Mouse (Mus musculus) MEL (cell line): ENCODE results near the gene Pi4kb. TPM values are rescaled to one million over a fixed set of nuclear protein-coding genes. Genes with fewer than 3 reads are reported as not detected.
A peak's percentile ranks its signal among the peaks of the same experiment; 100 is the strongest.

Experiments used
- DNase-seq: peaks from one replicate; pipeline ENCODE4 v3.0.0; 2011; ENCODE audit warnings: low read depth, low spot score
- H3K27ac ChIP-seq: 2 replicates; pipeline ENCODE4 v1.5.1; 2012; ENCODE audit warnings: low read depth, mild to moderate bottlenecking, control low read depth, low read length, moderate library complexity; ENCODE audit not compliant: control insufficient read depth
- H3K27me3 ChIP-seq, 2 experiments: fragments of 150-350 bp in 1 of 2; sonication (generic) in 1 of 2; 2 replicates each; pipeline ENCODE4 v1.6.1; 2012; ENCODE audit warnings: low read length in 2 of 2, mild to moderate bottlenecking in 2 of 2, improper control_type of control experiment in 1 of 2, moderate library complexity in 1 of 2; ENCODE audit not compliant: insufficient read depth in 2 of 2, control insufficient read depth in 1 of 2
- H3K36me3 ChIP-seq, 2 experiments: 2 replicates each; pipeline ENCODE4 v1.6.1; 2012 to 2014; ENCODE audit warnings: low read length in 2 of 2, improper control_type of control experiment in 1 of 2, inconsistent platforms in 1 of 2, mild to moderate bottlenecking in 1 of 2; ENCODE audit not compliant: insufficient read depth in 2 of 2, control insufficient read depth in 1 of 2
- H3K4me1 ChIP-seq, 2 experiments: fragments of 150-350 bp in 1 of 2; sonication (generic) in 1 of 2; 2 replicates each; pipeline ENCODE4 v1.6.1; 2012; ENCODE audit warnings: low read length in 2 of 2, improper control_type of control experiment in 1 of 2, mild to moderate bottlenecking in 1 of 2; ENCODE audit not compliant: insufficient read depth in 2 of 2, control insufficient read depth in 1 of 2
- H3K4me3 ChIP-seq, 2 experiments: fragments of 150-350 bp in 1 of 2; sonication (generic) in 1 of 2; 2 replicates each; pipeline ENCODE4 v1.5.1; 2012; ENCODE audit warnings: low read depth in 2 of 2, low read length in 2 of 2, mild to moderate bottlenecking in 2 of 2, moderate library complexity in 2 of 2, control low read depth in 1 of 2, improper control_type of control experiment in 1 of 2; ENCODE audit not compliant: control insufficient read depth in 1 of 2, insufficient read depth in 1 of 2
- H3K79me2 ChIP-seq: 2 replicates; pipeline ENCODE4 v1.6.1; 2012; ENCODE audit warnings: mild to moderate bottlenecking, low read length, moderate library complexity; ENCODE audit not compliant: control insufficient read depth, poor library complexity, insufficient read depth
- H3K9ac ChIP-seq: 2 replicates; pipeline ENCODE4 v1.6.1; 2012; ENCODE audit warnings: low read depth, mild to moderate bottlenecking, control low read depth, low read length, moderate library complexity; ENCODE audit not compliant: control insufficient read depth, poor library complexity, severe bottlenecking
- H3K9me3 ChIP-seq: fragments of 150-350 bp; sonication (generic); replicated peaks from 2 replicates; pipeline ENCODE4 v1.6.1; 2012; ENCODE audit warnings: mild to moderate bottlenecking, low read length, improper control_type of control experiment, moderate library complexity; ENCODE audit not compliant: insufficient read depth
- CHD1 ChIP-seq: IDR thresholded peaks from 2 replicates; pipeline ENCODE4 v1.6.1; 2012; ENCODE audit warnings: low read depth, mild to moderate bottlenecking, inconsistent platforms, low read length, improper control_type of control experiment
- CHD2 ChIP-seq: IDR thresholded peaks from 2 replicates; pipeline ENCODE4 v1.6.1; 2011; ENCODE audit warnings: low read length, improper control_type of control experiment
- CTCF ChIP-seq, 3 experiments: IDR thresholded peaks in 2 of 3; conservative IDR thresholded peaks in 1 of 3; 2 replicates each; pipeline ENCODE4 v1.5.1; 2011 to 2012; ENCODE audit warnings: low read length in 3 of 3, low read depth in 2 of 3, mild to moderate bottlenecking in 2 of 3, improper control_type of control experiment in 1 of 3, inconsistent platforms in 1 of 3, mixed read lengths in 1 of 3, moderate library complexity in 1 of 3; ENCODE audit not compliant: control insufficient read depth in 1 of 3, insufficient read depth in 1 of 3, poor library complexity in 1 of 3, severe bottlenecking in 1 of 3
- E2F4 ChIP-seq: IDR thresholded peaks from 2 replicates; pipeline ENCODE4 v1.6.1; 2011; ENCODE audit warnings: low read depth, low read length, improper control_type of control experiment, borderline replicate concordance
- ELF1 ChIP-seq: IDR thresholded peaks from 2 replicates; pipeline ENCODE4 v1.6.1; 2014; ENCODE audit warnings: low read depth, mild to moderate bottlenecking, inconsistent platforms, low read length, improper control_type of control experiment, moderate library complexity
- ETS1 ChIP-seq: IDR thresholded peaks from 2 replicates; pipeline ENCODE4 v1.6.1; 2012; ENCODE audit warnings: low read depth, mild to moderate bottlenecking, inconsistent platforms, low read length, improper control_type of control experiment, moderate library complexity
- GABPA ChIP-seq: IDR thresholded peaks from 2 replicates; pipeline ENCODE4 v1.6.1; 2012; ENCODE audit warnings: low read depth, mild to moderate bottlenecking, inconsistent platforms, low read length, improper control_type of control experiment, moderate library complexity
- GATA1 ChIP-seq: IDR thresholded peaks from 2 replicates; pipeline ENCODE4 v1.6.1; 2011; ENCODE audit warnings: low read depth, low read length, improper control_type of control experiment
- MAX ChIP-seq: IDR thresholded peaks from 2 replicates; pipeline ENCODE4 v1.6.1; 2011; ENCODE audit warnings: low read length, improper control_type of control experiment
- MAZ ChIP-seq: IDR thresholded peaks from 2 replicates; pipeline ENCODE4 v1.6.1; 2012; ENCODE audit warnings: low read depth, mild to moderate bottlenecking, inconsistent platforms, low read length, improper control_type of control experiment
- MEF2A ChIP-seq: IDR thresholded peaks from 2 replicates; pipeline ENCODE4 v1.6.1; 2014; ENCODE audit warnings: low read depth, mild to moderate bottlenecking, inconsistent platforms, low read length, improper control_type of control experiment; ENCODE audit not compliant: poor library complexity, insufficient replicate concordance, severe bottlenecking; ENCODE audit errors: extremely low read depth
- MXI1 ChIP-seq: IDR thresholded peaks from 2 replicates; pipeline ENCODE4 v1.6.1; 2011; ENCODE audit warnings: mild to moderate bottlenecking, low read depth, low read length, improper control_type of control experiment
- MYB ChIP-seq: IDR thresholded peaks from 2 replicates; pipeline ENCODE4 v1.6.1; 2011; ENCODE audit warnings: mild to moderate bottlenecking, low read depth, low read length, improper control_type of control experiment
- NELFE ChIP-seq: IDR thresholded peaks from 2 replicates; pipeline ENCODE4 v1.6.1; 2011; ENCODE audit warnings: low read depth, low read length, improper control_type of control experiment
- NRF1 ChIP-seq: IDR thresholded peaks from 2 replicates; pipeline ENCODE4 v1.6.1; 2014; ENCODE audit warnings: low read depth, mild to moderate bottlenecking, inconsistent platforms, low read length, improper control_type of control experiment, moderate library complexity; ENCODE audit not compliant: poor library complexity, insufficient read depth, severe bottlenecking
- POLR2A ChIP-seq, 2 experiments: IDR thresholded peaks; 2 replicates each; pipeline ENCODE4 v1.6.1; 2011 to 2012; ENCODE audit warnings: low read length in 2 of 2, mild to moderate bottlenecking in 2 of 2, control low read depth in 1 of 2, improper control_type of control experiment in 1 of 2, low read depth in 1 of 2, moderate library complexity in 1 of 2; ENCODE audit not compliant: control insufficient read depth in 1 of 2, insufficient read depth in 1 of 2, poor library complexity in 1 of 2
- POLR2AphosphoS5 ChIP-seq: IDR thresholded peaks from 2 replicates; pipeline ENCODE4 v1.6.1; 2012; ENCODE audit warnings: low read depth, borderline replicate concordance, mild to moderate bottlenecking, inconsistent platforms, low read length, moderate library complexity, mixed read lengths
- RAD21 ChIP-seq: IDR thresholded peaks from 2 replicates; pipeline ENCODE4 v1.6.1; 2011; ENCODE audit warnings: mild to moderate bottlenecking, low read depth, low read length, improper control_type of control experiment
- SIN3A ChIP-seq: IDR thresholded peaks from 2 replicates; pipeline ENCODE4 v1.6.1; 2012; ENCODE audit warnings: low read length, improper control_type of control experiment, inconsistent platforms
- TBP ChIP-seq: IDR thresholded peaks from 2 replicates; pipeline ENCODE4 v1.8.0; 2011; ENCODE audit warnings: low read depth, low read length, improper control_type of control experiment
- TCF12 ChIP-seq: IDR thresholded peaks from 2 replicates; pipeline ENCODE4 v1.6.1; 2014; ENCODE audit warnings: low read depth, mild to moderate bottlenecking, inconsistent platforms, low read length, improper control_type of control experiment, moderate library complexity
- UBTF ChIP-seq: IDR thresholded peaks from 2 replicates; pipeline ENCODE4 v1.6.1; 2012; ENCODE audit warnings: low read depth, mild to moderate bottlenecking, inconsistent platforms, low read length, improper control_type of control experiment, moderate library complexity, borderline replicate concordance; ENCODE audit not compliant: insufficient read depth
- USF1 ChIP-seq: IDR thresholded peaks from 2 replicates; pipeline ENCODE4 v1.6.1; 2014; ENCODE audit warnings: low read depth, mild to moderate bottlenecking, inconsistent platforms, low read length, improper control_type of control experiment, moderate library complexity
- USF2 ChIP-seq, 2 experiments: IDR thresholded peaks; 2 replicates each; pipeline ENCODE4 v1.6.1; 2011 to 2012; ENCODE audit warnings: improper control_type of control experiment in 2 of 2, low read length in 2 of 2, borderline replicate concordance in 1 of 2, inconsistent platforms in 1 of 2, low read depth in 1 of 2, mild to moderate bottlenecking in 1 of 2; ENCODE audit not compliant: insufficient read depth in 1 of 2
- ZMIZ1 ChIP-seq: IDR thresholded peaks from 2 replicates; pipeline ENCODE4 v1.6.1; 2012; ENCODE audit warnings: low read depth, mild to moderate bottlenecking, inconsistent platforms, low read length, improper control_type of control experiment, moderate library complexity
- ZNF384 ChIP-seq: IDR thresholded peaks from 2 replicates; pipeline ENCODE4 v1.6.1; 2012; ENCODE audit warnings: low read depth, mild to moderate bottlenecking, inconsistent platforms, low read length, improper control_type of control experiment
- polyA plus RNA-seq, 2 experiments: library from polyadenylated mRNA; stranded (reverse) in 1 of 2; unstranded in 1 of 2; fragments of >175 nt in 1 of 2; fragments of >200 nt in 1 of 2; gene quantifications; 2 replicates each; pipeline versions ENCODE4 v1.2.1 to v1.2.4; 2012; ENCODE audit warnings: low replicate concordance in 2 of 2, low read depth in 1 of 2; ENCODE audit not compliant: insufficient read length in 2 of 2, insufficient read depth in 1 of 2, missing spikeins in 1 of 2
- total RNA-seq: library from RNA; depleted of rRNA; stranded (reverse); fragments of 300-350 nt; gene quantifications from 2 replicates; pipeline ENCODE4 v1.2.3, GENCODE M21; 2012

Pi4kb gene
- total and polyA plus RNA-seq, 3 experiments = 45.0 to 56.7 TPM; not detected in 1

GRCm38 (mm10) chr3:95014428-95015151 lies 40.1 kb downstream of the Pi4kb start:
- peaks cover 24% of the 10 kb centered on the region for H3K79me2 ChIP-seq
- DNase-seq = peak; percentile 82
- peak overlapping the region; percentile 64 to 71 for H3K4me3 ChIP-seq
- TF ChIP-seq CTCF (IDR thresholded peaks at IDR 0.05 in 2 of 3, conservative IDR thresholded peaks at IDR 0.05 in 1 of 3; ENCODE audit: control insufficient read depth in 1 of 3, insufficient read depth in 1 of 3, low read depth in 2 of 3, low read length in 3 of 3, poor library complexity in 1 of 3, severe bottlenecking in 1 of 3) = no peak
- no peak for TF ChIP-seq USF1
- peak; percentile 80 for TF ChIP-seq SIN3A
- TF ChIP-seq MXI1 = peak; percentile 77
- 0 out of 2 replicates have a peak, but pooled peaks have one; percentile 27 for TF ChIP-seq ELF1
- 0 out of 4 replicates have a peak, but pooled peaks of 1 of the 2 experiments have one; percentile 2 for TF ChIP-seq POLR2A (IDR thresholded peaks at IDR 0.05; ENCODE audit: control insufficient read depth in 1 of 2, insufficient read depth in 1 of 2, low read depth in 1 of 2, low read length in 2 of 2, poor library complexity in 1 of 2)
- TF ChIP-seq MEF2A = no peak
- peak; percentile 62; the same call in 1 of the 2 replicates for TF ChIP-seq ZMIZ1
- TF ChIP-seq ETS1 = 0 out of 2 replicates have a peak, but pooled peaks have one; percentile 5
- peak; percentile 64; the same call in 1 of the 2 replicates for TF ChIP-seq NELFE
- TF ChIP-seq, all 39 proteins: peak for 7
- Histone ChIP-seq H3K9ac (peak overlapping the region; percentile 83), H3K27ac (peak overlapping the region; percentile 25; the same call in 1 of the 2 replicates), H3K4me1 (peaks cover 4 to 15% of the 10 kb centered on the region in 2 experiments), H3K36me3 (peaks cover 0 to 13% of the 10 kb centered on the region in 2 experiments; a peak in 3 of 4 replicates), H3K27me3 (no peaks in the 10 kb centered on the region), H3K9me3 (no peaks in the 10 kb centered on the region)

GRCm38 (mm10) chr3:95015337-95015872 lies 40.9 kb downstream of the Pi4kb start, which contains the start of gene Zfp687:
Gene Zfp687, minus strand, starts transcription at chr3:95015448.
- DNase-seq = peak; percentile 100
- Histone ChIP-seq H3K27me3 (no peaks in the 10 kb centered on the region), H3K79me2 (peaks cover 24% of the 10 kb centered on the region), H3K4me1 (peaks cover 4 to 15% of the 10 kb centered on the region in 2 experiments), H3K36me3 (peaks cover 0 to 13% of the 10 kb centered on the region in 2 experiments; a peak in 3 of 4 replicates), H3K9ac (peak within 1 kb of the TSS; percentile 83), H3K27ac (peak within 1 kb of the TSS; percentile 95), H3K4me3 (peak within 1 kb of the TSS; percentile 71), H3K9me3 (no peaks in the 10 kb centered on the region)
- peak; percentile 83 to 94 for TF ChIP-seq POLR2A (IDR thresholded peaks at IDR 0.05; ENCODE audit: control insufficient read depth in 1 of 2, insufficient read depth in 1 of 2, low read depth in 1 of 2, low read length in 2 of 2, poor library complexity in 1 of 2)
- TF ChIP-seq POLR2AphosphoS5 = no peak
- no peak for TF ChIP-seq USF2 (IDR thresholded peaks at IDR 0.05; ENCODE audit: borderline replicate concordance in 1 of 2, insufficient read depth in 1 of 2, low read depth in 1 of 2, low read length in 2 of 2)
- TF ChIP-seq NELFE = peak; percentile 95
- no peak for TF ChIP-seq TCF12
- TF ChIP-seq GABPA = no peak
- no peak for TF ChIP-seq ZNF384
- no peak for TF ChIP-seq MEF2A
- TF ChIP-seq RAD21 = no peak
- no peak for TF ChIP-seq GATA1
- TF ChIP-seq UBTF = 0 out of 2 replicates have a peak, but pooled peaks have one; percentile 49
- TF ChIP-seq ETS1 = no peak
- no peak; the same call in 1 of the 2 replicates for TF ChIP-seq TBP
- TF ChIP-seq ZMIZ1 = peak; percentile 77; the same call in 1 of the 2 replicates
- no peak for TF ChIP-seq MYB
- no peak for TF ChIP-seq MAX
- peak; percentile 70 for TF ChIP-seq USF1
- TF ChIP-seq E2F4 = no peak
- TF ChIP-seq NRF1 = peak; percentile 56; the same call in 1 of the 2 replicates
- TF ChIP-seq MAZ = peak; percentile 96
- no peak for TF ChIP-seq CHD1
- peak; percentile 93 for TF ChIP-seq CHD2
